Mouse (Mus musculus) gastrocnemius, postnatal 4 days (tissue): ENCODE data around the gene Gfi1b. TPM values are rescaled to one million over a fixed set of nuclear protein-coding genes. Genes with fewer than 3 reads are reported as not detected.

Experiments
- DNase-seq, 2 experiments: peaks; one replicate each; pipeline ENCODE4 v3.0.0; 2021 to 2022; ENCODE audit warnings: low spot score in 2 of 2, mixed read lengths in 2 of 2
- total RNA-seq, 2 experiments: library from RNA; stranded (reverse); gene quantifications; 2 replicates each; pipeline ENCODE4 v1.2.3; 2021

Gfi1b gene
- total RNA-seq, 2 experiments from 2014 or later = 0.60 TPM; not detected in 1

DNA sequence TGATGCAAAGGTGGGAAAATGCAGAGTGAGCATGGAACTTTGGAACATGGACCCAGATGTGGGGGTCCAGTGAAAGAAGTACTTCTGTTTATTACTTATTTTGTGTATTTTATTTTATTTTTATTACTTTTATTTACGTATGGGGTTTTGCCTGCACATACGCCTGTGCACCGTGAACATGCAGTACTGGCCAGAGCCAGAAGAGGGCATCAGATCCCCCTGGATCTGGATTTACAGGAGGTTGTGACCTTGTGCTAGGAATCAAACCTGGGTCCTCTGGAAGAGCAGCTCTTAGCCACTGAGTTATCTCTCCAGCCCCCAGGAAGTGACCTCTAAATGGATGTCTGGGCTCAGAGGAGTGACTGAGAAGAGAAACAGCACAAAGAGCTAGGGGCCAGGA, 3.1 kb upstream of the Gfi1b start:
- DNase-seq = no peak

DNA sequence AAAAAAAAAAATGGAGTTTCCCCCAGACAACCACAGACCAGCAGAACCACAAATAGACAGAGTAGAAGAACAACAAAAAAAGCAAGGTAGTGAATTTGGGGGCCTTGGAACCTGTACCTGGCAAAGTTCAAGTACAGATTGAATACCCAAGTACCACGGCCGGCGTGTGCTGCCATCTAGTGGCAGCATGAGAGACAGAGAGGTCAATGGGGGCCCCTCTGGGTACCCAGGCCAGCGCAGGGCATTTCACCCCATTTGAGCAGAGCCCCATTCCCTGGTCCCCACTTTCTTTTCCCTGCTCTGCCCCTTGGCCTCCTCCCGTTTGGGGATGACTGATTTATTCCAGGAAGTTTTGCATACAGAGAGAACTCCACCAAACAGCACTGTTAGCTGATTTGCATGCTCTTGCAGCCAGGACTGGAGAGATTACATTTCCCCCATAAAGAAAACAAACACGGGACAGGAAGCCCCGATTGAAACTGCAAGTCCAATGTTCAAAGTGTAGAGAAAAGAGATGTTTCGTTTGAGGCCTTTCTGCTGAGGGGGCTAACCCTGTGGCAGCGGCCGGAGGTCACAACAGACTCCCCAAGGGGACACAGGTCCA, 841 bp upstream of the Gfi1b start:
- no peak for DNase-seq

DNA sequence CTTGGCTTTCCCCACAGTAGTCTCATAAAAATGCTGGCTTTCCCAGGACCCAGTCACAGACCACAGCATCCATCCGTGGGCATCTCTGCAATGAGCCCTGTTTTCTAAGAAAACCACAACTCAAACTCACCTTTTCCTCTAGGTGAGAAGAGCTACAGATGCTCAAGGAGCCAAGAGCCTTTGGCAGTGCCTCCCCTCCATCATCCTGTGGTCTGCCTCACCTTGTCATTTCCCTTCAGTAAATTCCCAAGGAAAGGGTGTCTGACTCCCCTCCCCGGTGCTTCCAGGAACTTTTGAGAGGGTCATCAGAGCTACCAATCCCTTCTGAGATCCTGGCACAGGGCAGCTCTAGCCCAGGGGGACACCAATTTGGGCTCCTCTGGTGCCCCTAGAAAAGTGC, 671 bp downstream of the Gfi1b start:
- no peak for DNase-seq

DNA sequence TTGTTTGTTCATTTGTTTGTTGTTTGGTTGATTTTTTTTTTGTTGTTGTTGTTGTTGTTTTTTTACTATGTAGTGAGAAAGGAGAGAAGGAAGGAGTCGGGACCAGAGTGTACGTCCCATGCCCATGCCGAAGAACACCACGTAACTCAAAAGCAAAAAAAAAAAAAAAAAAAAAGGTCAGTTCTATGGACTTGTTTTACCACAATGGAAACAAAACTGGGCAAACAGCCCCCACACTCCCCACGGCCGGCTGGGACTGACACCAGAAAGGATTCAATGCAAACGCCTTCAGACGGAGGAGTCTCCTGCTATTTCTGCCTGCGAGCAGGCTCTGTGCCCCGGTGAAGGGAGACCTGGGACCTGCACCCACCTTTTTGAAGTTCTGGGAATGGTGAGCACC, 1.3 kb downstream of the Gfi1b start:
- no peak for DNase-seq

DNA sequence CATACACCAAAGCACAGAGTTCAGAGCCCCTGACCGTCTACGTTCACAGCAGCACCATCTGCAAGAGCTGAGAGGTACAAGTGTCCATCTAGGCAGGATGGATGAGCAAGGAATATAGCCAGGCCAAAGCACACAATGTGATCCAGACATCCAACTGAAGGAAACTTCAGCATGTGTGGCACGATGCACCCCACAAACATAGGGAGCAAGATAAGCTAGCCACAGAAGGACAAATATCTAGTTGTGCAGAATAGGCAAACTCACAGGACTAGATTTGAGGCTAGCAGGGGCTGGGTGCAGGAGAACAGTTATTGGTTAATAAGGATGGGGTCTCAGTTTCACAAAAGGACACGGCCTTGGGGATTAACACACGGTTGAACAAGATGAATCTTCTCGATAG, 2.4 kb downstream of the Gfi1b start:
- no peak for DNase-seq

DNA sequence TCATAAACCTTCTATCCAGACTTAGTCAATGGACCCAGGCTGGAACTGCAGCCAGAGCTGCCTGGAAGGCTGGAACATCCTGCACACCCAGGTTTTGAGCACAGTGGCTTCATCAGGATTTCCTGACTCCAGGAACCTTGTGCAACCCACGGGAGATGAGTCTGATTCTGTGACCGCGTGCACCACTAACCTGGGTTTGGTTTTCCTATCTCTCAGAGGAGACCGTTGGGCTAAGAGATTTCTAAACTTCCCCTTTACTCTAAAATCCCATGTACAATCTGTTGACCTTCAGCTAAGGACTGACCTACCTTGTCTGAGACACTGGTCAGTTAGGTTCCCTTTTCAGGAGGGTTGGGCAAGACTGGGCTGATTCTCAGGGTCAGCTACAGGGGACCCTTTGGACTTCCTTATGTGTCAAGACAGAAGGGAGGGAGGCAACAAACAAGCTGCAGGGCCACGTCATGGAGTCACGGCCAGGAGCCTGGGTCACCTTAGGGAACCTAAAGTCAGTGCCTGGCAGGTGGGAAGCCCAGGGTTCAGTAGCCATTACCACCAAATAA, 2.9 kb downstream of the Gfi1b start:
- no peak for DNase-seq

DNA sequence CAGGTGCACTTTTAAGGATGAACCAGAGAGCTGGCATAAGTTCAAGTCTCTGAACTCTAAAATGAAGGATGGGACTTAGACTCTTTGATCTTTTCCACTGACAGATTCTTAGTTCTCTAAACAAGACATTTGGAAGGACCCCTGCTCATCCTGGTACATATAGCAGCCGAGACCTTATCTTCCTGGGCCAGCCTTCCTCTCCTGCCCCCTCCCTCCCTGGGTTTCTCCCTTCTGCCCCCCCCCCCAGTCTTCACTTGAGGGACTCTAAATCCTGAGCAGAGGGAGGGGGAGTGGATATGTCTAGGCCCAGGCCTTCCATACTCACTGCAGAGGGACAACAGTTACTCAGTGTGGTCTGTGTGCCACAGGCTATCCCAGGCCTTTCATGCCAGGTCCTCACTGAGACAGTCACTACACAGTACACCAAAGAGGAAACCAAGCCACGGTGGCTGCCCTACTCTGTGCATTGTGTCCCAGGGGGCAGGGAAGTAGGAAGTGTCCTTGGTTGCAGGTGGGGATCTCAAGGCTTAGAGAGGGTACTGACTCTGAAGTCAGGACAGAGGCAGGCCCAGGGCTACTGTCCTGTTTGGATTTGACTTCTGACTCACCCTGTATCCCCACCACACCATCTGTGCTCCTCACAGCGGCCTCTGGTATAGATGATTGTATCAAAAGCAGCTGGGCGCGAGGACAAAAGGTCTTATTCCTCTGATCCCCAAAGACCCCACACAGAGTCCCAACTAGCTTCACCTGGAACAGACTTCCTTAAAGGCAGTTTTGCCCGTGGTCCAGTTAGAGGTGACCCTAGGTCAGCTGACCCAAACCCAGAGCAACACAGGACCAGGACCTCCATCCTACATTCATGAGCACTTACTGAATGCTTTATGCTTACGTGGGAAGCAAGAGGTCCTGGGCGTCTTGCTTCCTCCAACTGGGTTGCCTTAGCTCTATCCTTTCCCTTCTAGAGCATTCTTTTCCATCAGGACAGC, 4.0 kb downstream of the Gfi1b start:
- DNase-seq = no peak

DNA sequence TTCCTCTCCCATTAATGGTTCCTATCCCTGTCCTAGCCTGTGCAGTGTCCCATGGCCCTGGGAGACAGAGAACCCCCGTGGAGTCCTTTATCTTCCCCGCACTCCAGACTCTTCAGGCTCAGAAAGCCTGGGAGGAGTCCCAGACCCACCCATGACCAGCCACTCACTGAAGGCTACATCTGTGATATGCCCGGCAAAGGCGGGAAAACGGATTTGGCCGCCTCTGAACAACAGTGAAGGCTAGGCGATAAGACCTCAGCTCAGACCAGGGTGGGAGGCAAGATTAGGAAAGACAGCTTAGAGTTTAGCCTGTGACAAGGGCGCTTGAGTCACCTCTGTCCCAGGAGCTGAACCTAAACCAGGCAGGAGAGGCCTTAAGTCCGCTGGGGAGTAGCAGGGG, 4.9 kb downstream of the Gfi1b start:
- DNase-seq = no peak

DNA sequence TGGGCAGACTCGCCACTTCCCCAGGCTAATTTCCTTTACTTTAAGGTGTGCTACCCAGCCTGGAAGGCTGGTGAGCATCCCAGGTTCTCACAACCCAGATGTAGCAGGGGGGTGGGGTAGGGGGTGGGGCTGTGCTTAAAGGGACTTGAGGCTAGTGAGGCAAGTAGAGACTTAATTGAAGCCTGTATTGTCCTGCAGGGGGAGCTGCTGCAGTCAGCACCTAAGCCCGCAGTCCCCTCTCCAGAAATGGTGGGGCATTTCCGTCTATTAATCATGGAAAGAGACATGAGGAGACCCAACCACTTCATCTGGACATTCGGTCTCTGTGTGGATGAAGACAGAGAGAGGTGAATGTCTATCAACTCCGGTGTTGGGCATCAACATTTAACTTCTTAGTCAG, 5.4 kb downstream of the Gfi1b start:
- DNase-seq = no peak

DNA sequence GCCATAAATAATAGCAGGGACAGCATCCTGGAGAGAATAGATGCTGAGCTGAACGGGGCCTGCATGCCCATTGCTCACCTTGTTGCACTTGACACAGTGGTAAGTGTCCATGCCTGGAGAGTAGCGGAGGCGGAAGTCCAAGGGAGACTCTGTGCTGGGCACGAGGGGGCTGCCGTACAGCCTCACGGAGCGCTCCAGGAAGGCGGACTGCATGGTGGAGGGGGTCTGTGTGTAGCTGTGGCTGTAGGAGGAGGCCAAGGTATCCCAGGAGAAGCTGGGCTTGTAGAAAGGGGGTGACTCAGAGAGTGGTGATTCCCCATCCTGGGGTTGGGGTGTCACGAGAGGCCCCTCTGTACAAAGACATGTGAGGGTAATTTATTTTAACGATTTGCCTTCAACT, 8.2 kb downstream of the Gfi1b start:
- DNase-seq = no peak

DNA sequence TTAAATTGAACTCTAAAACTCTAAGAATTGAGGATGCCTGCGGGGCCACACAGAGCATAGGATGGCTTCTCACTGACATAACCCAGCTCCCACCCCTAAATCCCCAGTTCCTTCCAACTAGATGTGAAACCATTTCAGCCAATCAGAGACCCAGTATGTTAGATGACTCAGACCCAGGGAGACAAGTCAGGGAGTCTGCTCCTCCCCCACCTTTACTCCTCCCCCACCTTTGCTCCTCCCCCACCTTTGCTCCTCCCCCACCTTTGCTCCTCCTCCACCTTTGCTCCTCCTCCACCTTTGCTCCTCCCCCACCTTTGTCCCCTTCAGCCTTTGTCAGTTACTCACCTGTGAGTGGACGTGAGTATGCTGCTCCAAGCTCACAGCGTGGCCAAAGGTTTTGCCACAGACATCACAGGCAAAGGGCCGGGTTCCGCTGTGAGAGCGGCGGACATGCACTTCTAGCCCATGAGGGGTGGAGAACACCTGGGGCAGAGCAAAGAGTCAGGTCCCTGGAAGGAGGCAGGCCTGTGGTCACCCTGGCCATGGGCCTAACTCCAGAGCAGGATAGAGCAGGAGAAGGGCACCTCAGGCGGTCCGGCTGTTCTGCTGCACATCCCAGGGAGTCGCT, 9.2 kb downstream of the Gfi1b start:
- no peak for DNase-seq

DNA sequence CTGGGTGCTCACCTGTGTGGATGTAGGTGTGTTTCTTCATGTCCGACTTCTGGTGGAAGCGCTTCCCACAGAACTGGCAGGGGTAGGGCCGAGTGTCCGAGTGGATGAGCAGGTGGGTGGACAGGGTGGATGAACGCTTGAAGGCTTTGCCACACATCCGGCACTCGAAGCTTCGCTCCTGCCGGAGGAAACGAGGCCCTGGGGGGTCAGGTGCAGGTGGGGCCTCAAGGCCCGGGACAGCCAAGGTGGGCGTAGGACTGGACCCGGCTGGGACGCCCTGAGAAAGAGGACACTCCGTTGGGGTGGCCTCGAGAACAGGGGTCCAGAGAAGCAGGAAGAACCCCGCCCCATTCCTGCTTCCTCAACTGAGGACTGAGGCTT, 10.4 kb downstream of the Gfi1b start:
- no peak for DNase-seq

DNA sequence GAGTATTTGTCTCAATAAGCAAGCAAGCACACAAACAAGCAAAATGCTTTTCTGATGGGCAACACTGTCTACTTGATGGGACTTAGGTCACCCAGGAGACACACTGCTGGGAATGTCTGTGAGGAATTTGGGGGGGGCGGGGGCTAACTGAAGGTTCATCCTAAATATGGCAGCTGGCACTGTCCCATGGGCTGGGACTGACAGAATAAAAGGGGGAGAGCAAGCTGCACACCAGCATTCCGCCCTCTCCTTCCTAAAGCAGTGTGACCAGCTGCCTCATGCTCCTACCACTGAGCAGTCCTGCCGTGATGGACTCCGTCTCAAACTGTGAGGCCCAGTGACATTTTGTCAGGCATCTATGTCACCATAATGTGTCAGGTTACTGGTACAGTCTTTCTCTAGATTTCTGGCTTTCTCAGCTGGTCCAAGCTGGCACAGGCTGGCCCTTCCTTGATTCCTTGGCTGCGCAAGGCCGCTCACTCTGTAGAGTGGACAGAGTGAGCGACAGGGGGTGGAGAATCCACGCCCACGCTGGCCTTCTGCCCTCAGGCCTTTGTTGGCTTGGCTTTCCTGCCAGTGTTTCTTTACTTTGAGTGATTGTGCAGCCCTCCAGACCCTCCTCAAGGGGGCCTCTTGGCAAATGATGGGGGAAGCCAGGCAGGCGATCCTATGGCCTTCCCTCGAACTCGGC, 10.9 kb downstream of the Gfi1b start:
- no peak for DNase-seq

DNA sequence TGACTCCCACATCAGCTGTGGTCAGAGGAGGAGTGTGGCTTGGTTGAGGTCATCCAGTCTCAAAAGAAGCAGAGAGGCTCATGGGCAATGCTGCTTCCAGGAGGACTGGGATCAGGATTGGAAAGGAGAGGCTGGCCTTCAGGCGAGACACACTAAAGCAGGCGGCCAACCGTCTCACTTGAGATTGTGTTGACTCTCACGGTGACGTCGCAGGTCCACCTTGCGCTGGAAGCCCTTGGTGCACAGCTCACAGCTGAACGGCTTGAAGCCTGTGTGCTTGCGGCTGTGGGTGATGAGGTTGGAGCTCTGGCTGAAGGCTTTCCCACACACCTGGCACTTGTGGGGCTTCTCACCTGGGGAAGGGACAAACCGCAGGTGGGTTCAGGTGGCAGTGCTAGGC, 11.9 kb downstream of the Gfi1b start:
- no peak for DNase-seq

DNA sequence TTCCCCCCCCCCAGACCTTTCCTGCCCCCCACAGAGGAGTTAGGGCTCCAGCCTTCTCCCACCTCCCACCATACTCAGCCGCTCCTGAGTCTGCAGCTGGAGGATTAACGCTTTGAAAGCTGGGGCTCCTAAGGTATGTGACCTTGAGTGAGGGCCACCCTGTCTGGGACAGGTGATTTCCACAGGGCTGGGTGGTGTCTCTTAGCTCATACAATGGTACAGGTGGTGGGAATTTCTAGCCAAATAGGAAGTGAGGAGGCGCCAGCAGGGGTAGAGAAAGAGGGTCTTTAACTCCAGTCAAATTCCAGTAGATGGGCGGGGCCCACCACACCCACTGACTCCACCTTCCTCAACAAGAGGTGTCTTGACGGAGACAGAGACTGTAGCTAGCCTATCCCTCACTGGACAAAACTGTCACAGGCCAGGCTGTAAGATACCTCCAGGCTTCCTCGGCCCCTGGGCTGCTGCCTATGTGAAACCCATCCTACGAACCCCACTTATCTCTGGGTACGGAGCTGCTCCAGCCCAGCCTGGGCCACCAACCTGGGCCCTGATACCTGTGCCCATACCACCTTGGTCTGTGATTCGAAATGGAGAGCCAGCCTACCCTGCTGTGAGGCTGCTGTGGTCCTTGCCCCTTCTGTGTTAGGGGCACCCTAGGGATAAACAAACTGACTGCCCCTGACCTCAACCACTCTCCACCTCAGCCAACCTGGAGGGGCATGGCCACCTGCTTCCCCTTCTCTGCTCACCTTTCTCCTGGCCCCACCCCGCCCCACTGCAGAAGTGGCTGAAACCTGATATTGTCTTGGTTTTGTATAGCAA, 14.2 kb downstream of the Gfi1b start:
- DNase-seq = no peak

DNA sequence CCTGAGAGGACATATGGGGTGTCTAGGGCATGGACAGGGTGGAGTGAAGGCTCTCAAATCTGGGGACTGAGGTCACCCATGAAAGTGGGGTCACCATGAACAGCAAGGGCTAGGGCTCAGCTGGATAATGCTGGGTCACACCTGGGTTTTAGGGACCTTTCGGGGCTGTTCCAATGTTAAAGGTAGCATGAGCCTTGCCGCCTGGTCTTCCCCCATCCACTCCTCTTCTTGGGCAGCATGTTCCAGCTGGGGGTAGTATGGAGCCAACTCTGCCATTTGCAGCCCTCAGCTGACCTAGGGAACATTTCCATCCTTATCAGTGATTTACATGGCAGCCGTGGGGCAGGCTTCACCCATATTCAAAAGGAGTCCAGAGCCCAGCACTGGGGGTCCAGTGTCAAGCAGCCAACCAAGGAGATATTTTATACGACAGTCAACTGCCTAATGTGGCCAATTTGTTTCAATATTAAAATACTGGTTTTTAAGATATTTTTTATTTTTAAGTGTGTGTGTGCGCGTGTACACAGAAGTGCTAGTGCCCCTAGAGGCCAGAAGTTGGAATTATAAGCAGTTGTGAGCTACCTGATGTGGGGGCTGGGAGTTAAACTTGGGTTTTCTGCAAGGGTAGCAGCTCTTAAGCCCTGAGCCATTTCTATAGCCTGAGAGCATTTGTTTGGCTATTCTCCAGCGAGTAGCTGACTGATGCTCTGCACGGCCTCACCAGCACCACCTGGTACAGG, 15.0 kb downstream of the Gfi1b start:
- DNase-seq = no peak

DNA sequence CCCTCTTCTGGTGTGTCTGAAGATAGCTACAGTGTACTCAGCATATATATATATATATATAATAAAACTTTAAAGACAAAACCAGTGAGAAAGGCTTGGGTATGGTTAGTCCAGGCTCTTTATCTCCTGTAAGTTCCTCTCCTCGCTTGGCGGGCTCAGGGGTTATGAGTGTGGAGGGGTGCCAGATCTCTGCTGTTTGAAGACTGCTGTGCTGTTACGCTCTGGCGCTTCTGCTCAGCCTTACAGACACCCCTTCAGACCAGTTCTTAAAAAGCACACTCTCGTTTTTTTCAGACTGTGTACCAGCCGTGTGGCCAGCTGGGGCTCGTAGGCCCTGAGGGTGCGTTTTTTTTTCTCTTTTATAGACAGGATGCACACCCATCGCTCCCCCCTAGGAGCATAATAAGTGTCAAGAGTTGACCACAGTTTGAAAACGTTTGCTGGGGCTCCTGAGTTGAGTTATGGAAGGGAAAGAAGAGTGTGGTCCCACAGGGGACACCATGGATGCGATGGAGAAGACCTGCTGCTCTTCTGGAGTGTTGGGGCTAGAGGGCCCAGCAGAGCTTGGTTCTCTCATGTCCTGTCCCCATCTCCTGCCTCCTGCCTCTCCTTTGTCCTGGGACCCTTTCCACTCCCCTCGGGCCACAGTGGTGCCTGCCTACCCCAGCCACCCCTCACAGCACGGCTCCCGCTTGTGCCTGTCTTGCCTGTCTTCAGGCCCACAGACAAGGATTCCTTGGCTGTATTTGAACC, 15.8 kb downstream of the Gfi1b start:
- DNase-seq = no peak

DNA sequence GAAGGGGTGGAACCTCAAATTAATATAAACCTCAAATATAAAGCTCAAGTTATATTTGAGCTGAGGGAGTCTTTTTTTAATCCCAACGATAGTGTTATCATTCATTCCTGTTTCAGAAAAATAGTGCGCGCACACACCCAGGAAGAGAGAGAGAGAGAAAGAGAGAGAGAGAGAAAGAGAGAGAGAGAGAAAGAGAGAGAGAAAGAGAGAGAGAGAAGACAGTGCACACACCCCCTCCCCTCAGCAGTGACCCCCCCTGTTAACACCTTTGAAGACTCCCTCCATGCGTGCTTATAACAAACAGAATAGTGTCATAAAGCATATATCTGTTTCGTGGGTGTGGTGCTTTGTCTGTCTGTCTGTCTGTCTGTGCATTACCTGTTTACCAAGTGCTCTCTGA, 18.2 kb downstream of the Gfi1b start:
- no peak for DNase-seq
